Mouse (Mus musculus) midbrain, embryonic 15.5 days (tissue): ENCODE data around the gene Adgrg4. TPM values are rescaled to one million over a fixed set of nuclear protein-coding genes. Genes with fewer than 3 reads are reported as not detected.

Experiments used
- ATAC-seq: fragments of 200-750 bp; cut with Nextera tagmentation; replicated peaks from 2 replicates; pipeline ENCODE4 v1.8.0; 2017; ENCODE audit warnings: moderate TSS enrichment
- H3K27ac ChIP-seq: fragments of 300-500 bp; sonication (generic); 2 replicates; pipeline ENCODE4 v1.5.1; 2015; ENCODE audit warnings: mild to moderate bottlenecking, inconsistent platforms
- H3K27me3 ChIP-seq: fragments of 300-500 bp; sonication (generic); replicated peaks from 2 replicates; pipeline ENCODE4 v1.6.1; 2015; ENCODE audit warnings: inconsistent platforms
- H3K36me3 ChIP-seq: fragments of 300-500 bp; sonication (generic); replicated peaks from 2 replicates; pipeline ENCODE4 v1.6.1; 2015; ENCODE audit warnings: inconsistent platforms
- H3K4me1 ChIP-seq: fragments of 300-500 bp; sonication (generic); 2 replicates; pipeline ENCODE4 v1.6.1; 2015; ENCODE audit warnings: inconsistent platforms
- H3K4me2 ChIP-seq: fragments of 300-500 bp; sonication (generic); 2 replicates; pipeline ENCODE4 v1.6.1; 2015; ENCODE audit warnings: inconsistent platforms, mild to moderate bottlenecking, moderate library complexity
- H3K4me3 ChIP-seq: fragments of 300-500 bp; sonication (generic); 2 replicates; pipeline ENCODE4 v1.5.1; 2015; ENCODE audit warnings: mild to moderate bottlenecking, inconsistent platforms
- H3K9ac ChIP-seq: fragments of 300-500 bp; sonication (generic); 2 replicates; pipeline ENCODE4 v1.6.1; 2015; ENCODE audit warnings: mild to moderate bottlenecking, inconsistent platforms
- H3K9me3 ChIP-seq: fragments of 300-500 bp; sonication (generic); 2 replicates; pipeline ENCODE4 v1.6.1; 2016; ENCODE audit warnings: inconsistent platforms
- WGBS: fragments of 180-500 bp; shearing (Covaris S2); methylation state at CpG from one replicate; pipeline ENCODE4 v1.1.7; 2015; ENCODE audit warnings: mixed read lengths; 5-methylcytosine and 5-hydroxymethylcytosine counted together
- polyA plus RNA-seq: library from polyadenylated mRNA; unstranded; fragments of >200 nt; fragmentation: Nextera tagmentation; extraction: Ambion mirVana; gene quantifications from 2 replicates; pipeline ENCODE4 v1.2.1, GENCODE M21; 2015

Adgrg4 gene
- not detected in 2 replicates for polyA plus RNA-seq

GRCm38 (mm10) chrX:56869863-56870262, at the start of gene Adgrg4:
Gene Adgrg4 (plus strand): TSS chrX:56870163.
- H3K27me3 ChIP-seq, result no peaks in the 10 kb centered on the region
- ATAC-seq, result no peak
- H3K9ac ChIP-seq, result no peak within 1 kb of the TSS
- 76% methylated on average over 2 of the region's 2 CpGs for WGBS
- no peaks in the 10 kb centered on the region for H3K9me3 ChIP-seq
- H3K4me2 ChIP-seq, result no peak within 1 kb of the TSS
- no peak within 1 kb of the TSS for H3K4me3 ChIP-seq
- H3K27ac ChIP-seq, result no peak within 1 kb of the TSS
- H3K4me1 ChIP-seq, result no peaks in the 10 kb centered on the region
- H3K36me3 ChIP-seq, result no peaks in the 10 kb centered on the region

GRCm38 (mm10) chrX:56821765-56822603, 48.0 kb upstream of the Adgrg4 start, which contains the start of gene Map7d3:
Gene Map7d3 (minus strand): TSS chrX:56822326.
- 23% methylated on average over 35 of the region's 35 CpGs for WGBS
- ATAC-seq, result peak; percentile 62; the same call in 1 of the 2 replicates
- H3K9me3 ChIP-seq, result no peaks in the 10 kb centered on the region

GRCm38 (mm10) chrX:56827492-56827891, 42.5 kb upstream of the Adgrg4 start:
- WGBS, result 82% methylated on average over 6 of the region's 6 CpGs
- no peak overlapping the region for H3K27ac ChIP-seq
- H3K36me3 ChIP-seq, result no peaks in the 10 kb centered on the region
- no peaks in the 10 kb centered on the region for H3K27me3 ChIP-seq
- H3K9ac ChIP-seq, result no peak overlapping the region
- ATAC-seq, result no peak
- no peaks in the 10 kb centered on the region for H3K9me3 ChIP-seq
- H3K4me2 ChIP-seq, result no peak overlapping the region
- no peaks in the 10 kb centered on the region for H3K4me1 ChIP-seq
- H3K4me3 ChIP-seq, result no peak overlapping the region

More at GRCm38 (mm10) chrX:56821765-56822603, 48.0 kb upstream of the Adgrg4 start, which contains the start of gene Map7d3:
- no peaks in the 10 kb centered on the region for H3K4me1 ChIP-seq
- no peaks in the 10 kb centered on the region for H3K27me3 ChIP-seq
- no peak within 1 kb of the TSS for H3K9ac ChIP-seq
- no peaks in the 10 kb centered on the region for H3K36me3 ChIP-seq
- H3K4me3 ChIP-seq, result peak within 1 kb of the TSS; percentile 40
- H3K27ac ChIP-seq, result no peak within 1 kb of the TSS
- peak within 1 kb of the TSS; percentile 70 for H3K4me2 ChIP-seq

- ATAC-seq, result no peak
- 87% methylated on average over 6 of the region's 6 CpGs for WGBS
- no peak overlapping the region for H3K9ac ChIP-seq
Measured at GRCm38 (mm10) chrX:56835842-56836241, 34.1 kb upstream of the Adgrg4 start.

GRCm38 (mm10) chrX:56839369-56839768, 30.6 kb upstream of the Adgrg4 start:
- H3K9ac ChIP-seq, result no peak overlapping the region
- no peaks in the 10 kb centered on the region for H3K9me3 ChIP-seq
- no peak for ATAC-seq
- no peaks in the 10 kb centered on the region for H3K36me3 ChIP-seq
- H3K4me2 ChIP-seq, result no peak overlapping the region
- H3K4me3 ChIP-seq, result no peak overlapping the region
- H3K27ac ChIP-seq, result no peak overlapping the region
- no peaks in the 10 kb centered on the region for H3K27me3 ChIP-seq
- no peaks in the 10 kb centered on the region for H3K4me1 ChIP-seq

More at GRCm38 (mm10) chrX:56835842-56836241, 34.1 kb upstream of the Adgrg4 start:
- Histone ChIP-seq H3K4me1 (no peaks in the 10 kb centered on the region), H3K36me3 (no peaks in the 10 kb centered on the region), H3K9me3 (no peaks in the 10 kb centered on the region), H3K4me2 (no peak overlapping the region), H3K27me3 (no peaks in the 10 kb centered on the region), H3K27ac (no peak overlapping the region), H3K4me3 (no peak overlapping the region)

GRCm38 (mm10) chrX:56841255-56841654, 28.7 kb upstream of the Adgrg4 start:
- Histone ChIP-seq H3K9ac (no peak overlapping the region), H3K27ac (no peak overlapping the region), H3K27me3 (no peaks in the 10 kb centered on the region), H3K9me3 (no peaks in the 10 kb centered on the region), H3K4me2 (no peak overlapping the region), H3K4me3 (no peak overlapping the region), H3K36me3 (no peaks in the 10 kb centered on the region), H3K4me1 (no peaks in the 10 kb centered on the region)
- WGBS, result 77% methylated on average over 5 of the region's 5 CpGs
- ATAC-seq, result no peak

GRCm38 (mm10) chrX:57012891-57013290, 142.9 kb downstream of the Adgrg4 start:
- H3K4me1 ChIP-seq, result no peaks in the 10 kb centered on the region
- no peak overlapping the region for H3K9ac ChIP-seq
- no peaks in the 10 kb centered on the region for H3K36me3 ChIP-seq
- H3K27ac ChIP-seq, result no peak overlapping the region
- no peaks in the 10 kb centered on the region for H3K27me3 ChIP-seq
- H3K4me3 ChIP-seq, result no peak overlapping the region
- 77% methylated on average over 2 of the region's 2 CpGs for WGBS
- ATAC-seq, result no peak
- H3K9me3 ChIP-seq, result no peaks in the 10 kb centered on the region
- no peak overlapping the region for H3K4me2 ChIP-seq

GRCm38 (mm10) chrX:57042774-57043173, 172.8 kb downstream of the Adgrg4 start, which contains the start of gene Brs3:
Gene Brs3 (plus strand): TSS chrX:57043074.
- 83% methylated on average over 5 of the region's 5 CpGs for WGBS
- no peak within 1 kb of the TSS for H3K27ac ChIP-seq
- H3K4me1 ChIP-seq, result no peaks in the 10 kb centered on the region
- H3K9ac ChIP-seq, result no peak within 1 kb of the TSS
- no peaks in the 10 kb centered on the region for H3K36me3 ChIP-seq
- H3K9me3 ChIP-seq, result no peaks in the 10 kb centered on the region
- no peak within 1 kb of the TSS for H3K4me2 ChIP-seq
- no peak within 1 kb of the TSS for H3K4me3 ChIP-seq
- no peak for ATAC-seq
- no peaks in the 10 kb centered on the region for H3K27me3 ChIP-seq

GRCm38 (mm10) chrX:57043869-57044268, 173.9 kb downstream of the Adgrg4 start:
- H3K27ac ChIP-seq, result no peak overlapping the region
- 78% methylated on average over 6 of the region's 6 CpGs for WGBS
- H3K9me3 ChIP-seq, result no peaks in the 10 kb centered on the region
- ATAC-seq, result no peak
- H3K4me1 ChIP-seq, result no peaks in the 10 kb centered on the region
- H3K4me3 ChIP-seq, result no peak overlapping the region
- H3K9ac ChIP-seq, result no peak overlapping the region
- H3K36me3 ChIP-seq, result no peaks in the 10 kb centered on the region
- H3K4me2 ChIP-seq, result no peak overlapping the region
- H3K27me3 ChIP-seq, result no peaks in the 10 kb centered on the region

Other genes starting within 250 kb of the Adgrg4 start
- 172 and 177 TPM in 2 replicates for gene Fhl1, start 138.4 kb upstream of the Adgrg4 start, polyA plus RNA-seq
- gene Map7d3, start 47.8 kb upstream of the Adgrg4 start, polyA plus RNA-seq, result 0.36 and 0.45 TPM in 2 replicates
- 0.09 and 0.22 TPM in 2 replicates for gene Brs3, start 172.9 kb downstream of the Adgrg4 start, polyA plus RNA-seq
- 93.8 and 95.4 TPM in 2 replicates for gene Htatsf1, start 183.4 kb downstream of the Adgrg4 start, polyA plus RNA-seq
- gene Vgll1, start 217.9 kb downstream of the Adgrg4 start, polyA plus RNA-seq, result not detected in 2 replicates